Mouse (Mus musculus): Measurements from ENCODE around the gene Cox15.

- TF ChIP-seq CTCF (IDR thresholded peaks at IDR 0.05) = no peak
- TF ChIP-seq EP300 (IDR thresholded peaks at IDR 0.05) = no peak
These were observed 42.7 kb upstream of the Cox15 start for GRCm38 (mm10) chr19:43795511-43795910.

Measured in lung, postnatal 0 days (tissue).